Comparison of ENCODE assay signal across 19 mouse cellular contexts in the genomic region with DNA sequence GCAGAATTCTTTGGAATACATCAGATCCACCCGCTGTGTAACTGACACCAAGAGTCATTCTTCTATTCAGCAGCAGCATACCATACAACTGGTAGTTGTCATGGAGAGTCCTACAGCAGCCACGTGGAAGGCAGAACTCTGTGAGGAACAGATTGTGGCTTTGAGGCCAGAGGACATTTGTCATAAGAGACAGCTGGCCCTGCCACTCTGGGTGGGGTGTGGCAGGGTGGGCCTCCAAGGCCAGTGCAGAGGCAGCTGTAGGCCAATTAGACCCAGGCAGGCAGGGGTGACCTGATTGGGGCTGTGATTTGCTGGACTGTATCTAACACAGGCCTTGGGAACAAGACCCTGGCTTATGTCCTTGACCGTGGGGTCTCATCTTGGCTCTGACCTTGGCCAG. TPM values are rescaled to one million over a fixed set of nuclear protein-coding genes. Genes with fewer than 3 reads are reported as not detected.
DNase-seq lines count a peak whose midpoint lies in the region; ATAC-seq and TF ChIP-seq lines count a peak whose summit lies in the region.
"Had no signal": no experiment of that assay in that cellular context is flagged by ENCODE, and none has a peak within 500 bp of the region (broad histone marks: within the 10 kb centered on the region; RNA-seq: fewer than 3 reads in every experiment).

No protein-coding gene starts in this region.

- no peak for TF ChIP-seq CTCF in lung, postnatal 0 days (IDR thresholded peaks at IDR 0.05)
- no peak for TF ChIP-seq CTCF in hindbrain, postnatal 0 days (IDR thresholded peaks at IDR 0.05; ENCODE audit: low read depth)

- no peaks in the 10 kb centered on the region for H3K36me3 ChIP-seq in lung, postnatal 0 days (ENCODE audit: insufficient read depth, low read length)
- no peaks in the 10 kb centered on the region for H3K36me3 ChIP-seq in hindbrain, embryonic 11.5 days (ENCODE audit: control insufficient read depth, insufficient read depth, low read length)
- no peaks in the 10 kb centered on the region for H3K36me3 ChIP-seq in hindbrain, postnatal 0 days (ENCODE audit: insufficient read depth, low read length)
- H3K36me3 ChIP-seq in stomach, embryonic 16.5 days (ENCODE audit: control insufficient read depth, insufficient read depth, low read length) = no peaks in the 10 kb centered on the region
- H3K36me3 ChIP-seq in liver, embryonic 11.5 days (ENCODE audit: control insufficient read depth, insufficient read depth, low read length) = no peaks in the 10 kb centered on the region
- H3K36me3 ChIP-seq: midbrain, embryonic 12.5 days had no signal

- no peaks in the 10 kb centered on the region for H3K27me3 ChIP-seq in lung, postnatal 0 days (replicated peaks; ENCODE audit: insufficient read depth, low read length)
- H3K27me3 ChIP-seq in hindbrain, embryonic 11.5 days (ENCODE audit: control insufficient read depth, insufficient read depth, low read length) = no peaks in the 10 kb centered on the region
- H3K27me3 ChIP-seq in hindbrain, postnatal 0 days (ENCODE audit: insufficient read depth, low read length) = no peaks in the 10 kb centered on the region
- no peaks in the 10 kb centered on the region for H3K27me3 ChIP-seq in stomach, embryonic 16.5 days (ENCODE audit: control insufficient read depth, insufficient read depth, low read length)
- peaks cover 3% of the 10 kb centered on the region for H3K27me3 ChIP-seq in liver, embryonic 11.5 days (replicated peaks; ENCODE audit: control insufficient read depth, insufficient read depth, low read length)
- H3K27me3 ChIP-seq: midbrain, embryonic 12.5 days had no signal

- H3K4me2 ChIP-seq in lung, postnatal 0 days (replicated peaks; ENCODE audit: low read depth, low read length) = no peak overlapping the region
- no peak overlapping the region for H3K4me2 ChIP-seq in hindbrain, embryonic 11.5 days (replicated peaks; ENCODE audit: low read depth, low read length)
- H3K4me2 ChIP-seq in hindbrain, postnatal 0 days (ENCODE audit: low read depth, low read length) = no peak overlapping the region
- no peak overlapping the region for H3K4me2 ChIP-seq in stomach, embryonic 16.5 days (ENCODE audit: low read depth, low read length)
- no peak overlapping the region for H3K4me2 ChIP-seq in liver, embryonic 11.5 days
- H3K4me2 ChIP-seq: midbrain, embryonic 12.5 days had no signal

- no peak overlapping the region for H3K27ac ChIP-seq in lung, postnatal 0 days (ENCODE audit: low read length)
- H3K27ac ChIP-seq in hindbrain, embryonic 11.5 days (ENCODE audit: low read depth, low read length) = no peak overlapping the region
- no peak overlapping the region for H3K27ac ChIP-seq in hindbrain, postnatal 0 days
- no peak overlapping the region for H3K27ac ChIP-seq in stomach, embryonic 16.5 days (ENCODE audit: low read length)
- H3K27ac ChIP-seq in liver, embryonic 11.5 days (ENCODE audit: low read depth, low read length) = no peak overlapping the region
- H3K27ac ChIP-seq: midbrain, embryonic 12.5 days had no signal

- WGBS in lung, postnatal 0 days = 56% methylated on average over 3 of the region's 3 CpGs
- WGBS in hindbrain, embryonic 11.5 days = 45% methylated on average over 3 of the region's 3 CpGs
- WGBS in hindbrain, postnatal 0 days = 33% methylated on average over 3 of the region's 3 CpGs
- 51% methylated on average over 3 of the region's 3 CpGs for WGBS in stomach, embryonic 16.5 days
- 49% methylated on average over 3 of the region's 3 CpGs for WGBS in liver, embryonic 11.5 days

- H3K4me1 ChIP-seq in lung, postnatal 0 days (ENCODE audit: insufficient read depth, low read depth, low read length) = peaks cover 9% of the 10 kb centered on the region; the same call in 1 of the 2 replicates
- H3K4me1 ChIP-seq in hindbrain, embryonic 11.5 days (replicated peaks; ENCODE audit: control insufficient read depth, insufficient read depth, low read length) = peaks cover 3% of the 10 kb centered on the region; the same call in 1 of the 2 replicates
- H3K4me1 ChIP-seq in hindbrain, postnatal 0 days (ENCODE audit: insufficient read depth, low read length) = peaks cover 18% of the 10 kb centered on the region; the same call in 1 of the 2 replicates
- peaks cover 17% of the 10 kb centered on the region for H3K4me1 ChIP-seq in stomach, embryonic 16.5 days (ENCODE audit: control insufficient read depth, insufficient read depth, low read length)
- H3K4me1 ChIP-seq in liver, embryonic 11.5 days (replicated peaks; ENCODE audit: control insufficient read depth, insufficient read depth, low read length) = no peaks in the 10 kb centered on the region

- peak; percentile 21; the same call in 1 of the 2 replicates for ATAC-seq in lung, postnatal 0 days
- 0 out of 2 replicates have a peak, but pooled peaks have one; percentile 51 for ATAC-seq in hindbrain, embryonic 11.5 days (ENCODE audit: low FRiP score)
- ATAC-seq in hindbrain, postnatal 0 days = peak; percentile 72
- ATAC-seq in stomach, embryonic 16.5 days (ENCODE audit: insufficient read depth, low FRiP score) = 0 out of 2 replicates have a peak, but pooled peaks have one; percentile 18
- ATAC-seq in liver, embryonic 11.5 days (replicated peaks; ENCODE audit: low FRiP score) = no peak
- ATAC-seq: CD4-positive, CD25-positive, alpha-beta regulatory T cell, adult 4 months; forebrain, embryonic 16.5 days; intestine, postnatal 0 days had no signal

- H3K4me3 ChIP-seq in lung, postnatal 0 days (ENCODE audit: low read depth, low read length) = no peak overlapping the region
- H3K4me3 ChIP-seq in hindbrain, embryonic 11.5 days (ENCODE audit: low read depth, low read length) = no peak overlapping the region
- H3K4me3 ChIP-seq in hindbrain, postnatal 0 days (ENCODE audit: low read length) = no peak overlapping the region
- no peak overlapping the region for H3K4me3 ChIP-seq in stomach, embryonic 16.5 days (replicated peaks; ENCODE audit: low read length)
- H3K4me3 ChIP-seq in liver, embryonic 11.5 days (ENCODE audit: low read depth, low read length) = no peak overlapping the region
- H3K4me3 ChIP-seq: erythroblast, embryonic 14.5 days; midbrain, embryonic 12.5 days had no signal

- DNase-seq in lung, postnatal 0 days (ENCODE audit: low spot score) = no peak
- no peak for DNase-seq in lung, postnatal 4 days
- peak; percentile 47 for DNase-seq in hindbrain, embryonic 11.5 days (ENCODE audit: low spot score)
- DNase-seq in hindbrain, postnatal 0 days (ENCODE audit: low spot score) = peak; percentile 41
- DNase-seq in liver, embryonic 11.5 days (ENCODE audit: low spot score) = no peak
- DNase-seq in adrenal gland, adult 18-20 months (ENCODE audit: low spot score in 2 of 2) = no peak
- DNase-seq: adrenal gland, postnatal 10 days; cerebellum, adult 2 months; gastrocnemius, postnatal 10 days; kidney, postnatal 14 days; spleen, adult 18-20 months had no signal

- H3K9ac ChIP-seq in lung, postnatal 0 days (replicated peaks; ENCODE audit: low read depth) = no peak overlapping the region
- H3K9ac ChIP-seq in hindbrain, embryonic 11.5 days (ENCODE audit: low read depth, low read length) = no peak overlapping the region
- no peak overlapping the region for H3K9ac ChIP-seq in hindbrain, postnatal 0 days (replicated peaks; ENCODE audit: low read length)
- no peak overlapping the region for H3K9ac ChIP-seq in stomach, embryonic 16.5 days (ENCODE audit: low read length)
- H3K9ac ChIP-seq in liver, embryonic 11.5 days (ENCODE audit: low read depth, low read length) = no peak overlapping the region
- H3K9ac ChIP-seq: midbrain, embryonic 12.5 days had no signal

- H3K9me3 ChIP-seq in lung, postnatal 0 days (ENCODE audit: low read length) = no peaks in the 10 kb centered on the region
- H3K9me3 ChIP-seq in hindbrain, embryonic 11.5 days (ENCODE audit: control insufficient read depth, low read length) = no peaks in the 10 kb centered on the region
- H3K9me3 ChIP-seq in hindbrain, postnatal 0 days (ENCODE audit: low read length) = no peaks in the 10 kb centered on the region
- H3K9me3 ChIP-seq in stomach, embryonic 16.5 days (replicated peaks; ENCODE audit: control insufficient read depth, low read length) = no peaks in the 10 kb centered on the region
- no peaks in the 10 kb centered on the region for H3K9me3 ChIP-seq in liver, embryonic 11.5 days (ENCODE audit: control insufficient read depth, low read length)
- H3K9me3 ChIP-seq: midbrain, embryonic 12.5 days had no signal

- TF ChIP-seq EP300 in lung, postnatal 0 days (IDR thresholded peaks at IDR 0.05) = no peak

RNA-seq across cellular contexts. Expression of a gene that starts 2.3 kb away (rescaled TPM):
- polyA plus RNA-seq in lung, postnatal 0 days (2015; fragmentation: Nextera tagmentation; extraction: Ambion mirVana) = 0.36 and 0.76 TPM in 2 replicates
- 1.9 and 3.6 TPM in 2 replicates for polyA plus RNA-seq in hindbrain, embryonic 11.5 days (2014; fragmentation: Nextera tagmentation; extraction: Ambion mirVana)
- not detected in 2 replicates for total RNA-seq in hindbrain, postnatal 0 days (2014; rRNA removed)
- polyA plus RNA-seq in hindbrain, postnatal 0 days (2015; fragmentation: Nextera tagmentation; extraction: Ambion mirVana) = 0.19 and 0.30 TPM in 2 replicates
- 0.60 and 9.8 TPM in 2 replicates for polyA plus RNA-seq in stomach, embryonic 16.5 days (2015; fragmentation: Nextera tagmentation; extraction: Ambion mirVana)
- 0.12 and 0.13 TPM in 2 replicates for polyA plus RNA-seq in liver, embryonic 11.5 days (2014; fragmentation: Nextera tagmentation; extraction: Ambion mirVana)
- total RNA-seq in adrenal gland, adult 18-20 months (2021) = not detected
- total RNA-seq: heart, postnatal 25 days; MEL had no signal
- polyA plus RNA-seq: CD4-positive, CD25-positive, alpha-beta regulatory T cell, adult 4 months; erythroblast, embryonic 14.5 days; forebrain, embryonic 16.5 days; intestine, postnatal 0 days had no signal

RNA-seq across cellular contexts. Expression of a gene that starts 9.5 kb away (rescaled TPM):
- polyA plus RNA-seq in lung, postnatal 0 days (2015; fragmentation: Nextera tagmentation; extraction: Ambion mirVana) = 50.6 and 52.3 TPM in 2 replicates
- 5.6 and 6.2 TPM in 2 replicates for polyA plus RNA-seq in hindbrain, embryonic 11.5 days (2014; fragmentation: Nextera tagmentation; extraction: Ambion mirVana)
- 8.7 and 9.9 TPM in 2 replicates for total RNA-seq in hindbrain, postnatal 0 days (2014; rRNA removed)
- polyA plus RNA-seq in hindbrain, postnatal 0 days (2015; fragmentation: Nextera tagmentation; extraction: Ambion mirVana) = 4.4 and 5.3 TPM in 2 replicates
- polyA plus RNA-seq in stomach, embryonic 16.5 days (2015; fragmentation: Nextera tagmentation; extraction: Ambion mirVana) = 3.6 and 4.0 TPM in 2 replicates
- 1.8 and 3.5 TPM in 2 replicates for polyA plus RNA-seq in liver, embryonic 11.5 days (2014; fragmentation: Nextera tagmentation; extraction: Ambion mirVana)
- total RNA-seq in adrenal gland, adult 18-20 months (2021) = 10 to 100 TPM; 20.4 to 23.7 TPM
- total RNA-seq: MEL had no signal
- polyA plus RNA-seq: erythroblast, embryonic 14.5 days had no signal

RNA-seq across cellular contexts. Expression of a gene that starts 41.8 kb away (rescaled TPM):
- 1.1 and 1.3 TPM in 2 replicates for polyA plus RNA-seq in lung, postnatal 0 days (2015; fragmentation: Nextera tagmentation; extraction: Ambion mirVana)
- 1.1 and 2.3 TPM in 2 replicates for polyA plus RNA-seq in hindbrain, embryonic 11.5 days (2014; fragmentation: Nextera tagmentation; extraction: Ambion mirVana)
- total RNA-seq in hindbrain, postnatal 0 days (2014; rRNA removed) = 29.2 and 30.9 TPM in 2 replicates
- 16.7 and 19.2 TPM in 2 replicates for polyA plus RNA-seq in hindbrain, postnatal 0 days (2015; fragmentation: Nextera tagmentation; extraction: Ambion mirVana)
- polyA plus RNA-seq in stomach, embryonic 16.5 days (2015; fragmentation: Nextera tagmentation; extraction: Ambion mirVana) = 0.77 and 1.2 TPM in 2 replicates
- polyA plus RNA-seq in liver, embryonic 11.5 days (2014; fragmentation: Nextera tagmentation; extraction: Ambion mirVana) = 0.51 and 0.64 TPM in 2 replicates
- 1 to 10 TPM in 1 of 2 experiments, under 1 TPM in 1; 0.33 to 1.1 TPM for total RNA-seq in adrenal gland, adult 18-20 months (2021)

RNA-seq across cellular contexts. Expression of a gene that starts 59.9 kb away (rescaled TPM):
- polyA plus RNA-seq in lung, postnatal 0 days (2015; fragmentation: Nextera tagmentation; extraction: Ambion mirVana) = 39.9 and 42.1 TPM in 2 replicates
- polyA plus RNA-seq in hindbrain, embryonic 11.5 days (2014; fragmentation: Nextera tagmentation; extraction: Ambion mirVana) = 91.7 and 98.9 TPM in 2 replicates
- 50.1 and 50.4 TPM in 2 replicates for total RNA-seq in hindbrain, postnatal 0 days (2014; rRNA removed)
- 89.1 and 90.6 TPM in 2 replicates for polyA plus RNA-seq in hindbrain, postnatal 0 days (2015; fragmentation: Nextera tagmentation; extraction: Ambion mirVana)
- polyA plus RNA-seq in stomach, embryonic 16.5 days (2015; fragmentation: Nextera tagmentation; extraction: Ambion mirVana) = 60.7 and 63.4 TPM in 2 replicates
- 32.6 and 32.9 TPM in 2 replicates for polyA plus RNA-seq in liver, embryonic 11.5 days (2014; fragmentation: Nextera tagmentation; extraction: Ambion mirVana)
- 10 to 100 TPM; 46.9 to 62.8 TPM for total RNA-seq in adrenal gland, adult 18-20 months (2021)

Comparison
In these comparisons a context has a peak if more than half of its experiments do, and no peak if none do; other contexts are left out.
1. DNase-seq: peak in hindbrain, embryonic 11.5 days (single experiment) and hindbrain, postnatal 0 days (single experiment); none in lung, postnatal 0 days (single experiment), lung, postnatal 4 days (0 of 2), liver, embryonic 11.5 days (single experiment) and adrenal gland, adult 18-20 months (0 of 2).